In genomic region chr12:39048958-39049357, GRCm38 (mm10) we compare ENCODE assay signal across 10 mouse cellular contexts.
DNase-seq lines count a peak whose midpoint lies in the region; ATAC-seq lines count a peak whose summit lies in the region.
"Had no signal": no experiment of that assay in that cellular context is flagged by ENCODE, and none has a peak within 500 bp of the region (broad histone marks: within the 10 kb centered on the region; RNA-seq: fewer than 3 reads in every experiment).

No protein-coding gene starts in this region.

- H3K9me3 ChIP-seq in forebrain, embryonic 16.5 days (ENCODE audit: control insufficient read depth, low read length): no peaks in the 10 kb centered on the region
- no peaks in the 10 kb centered on the region for H3K9me3 ChIP-seq in forebrain, embryonic 14.5 days (replicated peaks; ENCODE audit: control insufficient read depth, low read length)
- no peaks in the 10 kb centered on the region for H3K9me3 ChIP-seq in limb, embryonic 10.5 days (replicated peaks)
- H3K9me3 ChIP-seq: embryonic facial prominence, embryonic 15.5 days had no signal

- no peak overlapping the region for H3K9ac ChIP-seq in forebrain, embryonic 16.5 days (replicated peaks; ENCODE audit: low read depth, low read length)
- no peak overlapping the region for H3K9ac ChIP-seq in forebrain, embryonic 14.5 days (ENCODE audit: low read length)
- H3K9ac ChIP-seq: embryonic facial prominence, embryonic 15.5 days had no signal

- ATAC-seq in forebrain, embryonic 16.5 days: 0 out of 2 replicates have a peak, but pooled peaks have one; percentile 20
- ATAC-seq in forebrain, embryonic 14.5 days: no peak
- ATAC-seq in megakaryocyte progenitor cell, adult 5-6 weeks (replicated peaks; ENCODE audit: poor library complexity): 0 out of 2 replicates have a peak, but pooled peaks have one; percentile 34
- ATAC-seq: CD4-positive, CD25-positive, alpha-beta regulatory T cell, adult 4 months had no signal

- 93% methylated on average over 1 of the region's 1 CpGs for WGBS in forebrain, embryonic 16.5 days
- 86% methylated on average over 1 of the region's 1 CpGs for WGBS in forebrain, embryonic 14.5 days
- 62% methylated on average over 1 of the region's 1 CpGs for WGBS in limb, embryonic 10.5 days

- H3K27me3 ChIP-seq in forebrain, embryonic 16.5 days (replicated peaks; ENCODE audit: control insufficient read depth, insufficient read depth, low read length): no peaks in the 10 kb centered on the region
- H3K27me3 ChIP-seq in forebrain, embryonic 14.5 days (replicated peaks; ENCODE audit: control insufficient read depth, insufficient read depth, low read length): no peaks in the 10 kb centered on the region
- H3K27me3 ChIP-seq in limb, embryonic 10.5 days (ENCODE audit: low read depth, poor library complexity, severe bottlenecking): no peaks in the 10 kb centered on the region
- H3K27me3 ChIP-seq: embryonic facial prominence, embryonic 15.5 days had no signal

- H3K4me2 ChIP-seq in forebrain, embryonic 16.5 days (ENCODE audit: low read length): no peak overlapping the region
- H3K4me2 ChIP-seq in forebrain, embryonic 14.5 days (ENCODE audit: low read length): no peak overlapping the region
- H3K4me2 ChIP-seq: embryonic facial prominence, embryonic 15.5 days had no signal

- no peaks in the 10 kb centered on the region for H3K4me1 ChIP-seq in forebrain, embryonic 16.5 days (replicated peaks; ENCODE audit: control insufficient read depth, insufficient read depth, low read length)
- no peaks in the 10 kb centered on the region for H3K4me1 ChIP-seq in forebrain, embryonic 14.5 days (ENCODE audit: control insufficient read depth, insufficient read depth, low read length)
- H3K4me1 ChIP-seq in limb, embryonic 10.5 days: no peaks in the 10 kb centered on the region
- H3K4me1 ChIP-seq: embryonic facial prominence, embryonic 15.5 days had no signal

- no peak for DNase-seq in forebrain, embryonic 14.5 days (ENCODE audit: low spot score)
- DNase-seq in left cerebral cortex, adult 18-20 months (ENCODE audit: low spot score in 2 of 2): peak; percentile 2 to 5
- no peak for DNase-seq in left cerebral cortex, adult 8-10 months (ENCODE audit: low spot score in 2 of 2)
- peak; percentile 26 to 47 for DNase-seq in adrenal gland, postnatal 36 days
- no peak for DNase-seq in limb, embryonic 10.5 days (ENCODE audit: low spot score)
- no peak for DNase-seq in left cerebral cortex, adult 11 months (ENCODE audit: low spot score)

- H3K4me3 ChIP-seq in forebrain, embryonic 16.5 days (replicated peaks; ENCODE audit: low read length): no peak overlapping the region
- no peak overlapping the region for H3K4me3 ChIP-seq in forebrain, embryonic 14.5 days (ENCODE audit: low read depth, low read length)
- H3K4me3 ChIP-seq in limb, embryonic 10.5 days: no peak overlapping the region
- H3K4me3 ChIP-seq: embryonic facial prominence, embryonic 15.5 days had no signal

- no peak overlapping the region for H3K27ac ChIP-seq in forebrain, embryonic 16.5 days (ENCODE audit: low read length)
- H3K27ac ChIP-seq in forebrain, embryonic 14.5 days (ENCODE audit: low read depth, low read length): no peak overlapping the region
- H3K27ac ChIP-seq in limb, embryonic 10.5 days: no peak overlapping the region
- H3K27ac ChIP-seq: embryonic facial prominence, embryonic 15.5 days had no signal

- H3K36me3 ChIP-seq in forebrain, embryonic 16.5 days (ENCODE audit: control insufficient read depth, insufficient read depth): no peaks in the 10 kb centered on the region
- no peaks in the 10 kb centered on the region for H3K36me3 ChIP-seq in forebrain, embryonic 14.5 days (ENCODE audit: control insufficient read depth, insufficient read depth, low read length)
- no peaks in the 10 kb centered on the region for H3K36me3 ChIP-seq in limb, embryonic 10.5 days
- H3K36me3 ChIP-seq: embryonic facial prominence, embryonic 15.5 days had no signal

Comparison
In these comparisons a context has a peak if more than half of its experiments do, and no peak if none do; other contexts are left out.
1. DNase-seq: peak in left cerebral cortex, adult 18-20 months (2 of 2) and adrenal gland, postnatal 36 days (2 of 2); none in forebrain, embryonic 14.5 days (single experiment), left cerebral cortex, adult 8-10 months (0 of 2), limb, embryonic 10.5 days (single experiment) and left cerebral cortex, adult 11 months (single experiment).